Mouse (Mus musculus) neural tube, embryonic 12.5 days (tissue): ENCODE data around the gene Lgals7. TPM values are rescaled to one million over a fixed set of nuclear protein-coding genes. Genes with fewer than 3 reads are reported as not detected.

Experiments
- ATAC-seq: fragments of 200-750 bp; cut with Nextera tagmentation; 2 replicates; pipeline ENCODE4 v1.8.0; 2017; ENCODE audit warnings: low read depth, mild to moderate bottlenecking, moderate TSS enrichment, moderate library complexity; ENCODE audit not compliant: low FRiP score
- H3K27ac ChIP-seq: fragments of 300-500 bp; sonication (generic); 2 replicates; pipeline ENCODE4 v1.5.1; 2016
- H3K27me3 ChIP-seq: fragments of 300-500 bp; sonication (generic); replicated peaks from 2 replicates; pipeline ENCODE4 v1.6.1; 2016; ENCODE audit warnings: mild to moderate bottlenecking
- H3K36me3 ChIP-seq: fragments of 300-500 bp; sonication (generic); 2 replicates; pipeline ENCODE4 v1.6.1; 2016; ENCODE audit warnings: mild to moderate bottlenecking
- H3K4me1 ChIP-seq: fragments of 300-500 bp; sonication (generic); 2 replicates; pipeline ENCODE4 v1.6.1; 2016
- H3K4me2 ChIP-seq: fragments of 300-500 bp; sonication (generic); replicated peaks from 2 replicates; pipeline ENCODE4 v1.6.1; 2016; ENCODE audit warnings: mild to moderate bottlenecking
- H3K4me3 ChIP-seq: fragments of 300-500 bp; sonication (generic); 2 replicates; pipeline ENCODE4 v1.5.1; 2016
- H3K9ac ChIP-seq: fragments of 300-500 bp; sonication (generic); 2 replicates; pipeline ENCODE4 v1.6.1; 2016; ENCODE audit warnings: mild to moderate bottlenecking
- H3K9me3 ChIP-seq: fragments of 300-500 bp; sonication (generic); 2 replicates; pipeline ENCODE4 v1.6.1; 2016; ENCODE audit warnings: mild to moderate bottlenecking
- WGBS: fragments of 180-500 bp; shearing (Covaris S2); methylation state at CpG from one replicate; pipeline ENCODE4 v1.1.7; 2016; 5-methylcytosine and 5-hydroxymethylcytosine counted together
- polyA plus RNA-seq: library from polyadenylated mRNA; unstranded; fragments of >200 nt; fragmentation: Nextera tagmentation; extraction: Ambion mirVana; gene quantifications from 2 replicates; pipeline ENCODE4 v1.2.1, GENCODE M21; 2016

Gene Lgals7
- polyA plus RNA-seq, 1 experiment from 2014 or later = 2.1 TPM

DNA sequence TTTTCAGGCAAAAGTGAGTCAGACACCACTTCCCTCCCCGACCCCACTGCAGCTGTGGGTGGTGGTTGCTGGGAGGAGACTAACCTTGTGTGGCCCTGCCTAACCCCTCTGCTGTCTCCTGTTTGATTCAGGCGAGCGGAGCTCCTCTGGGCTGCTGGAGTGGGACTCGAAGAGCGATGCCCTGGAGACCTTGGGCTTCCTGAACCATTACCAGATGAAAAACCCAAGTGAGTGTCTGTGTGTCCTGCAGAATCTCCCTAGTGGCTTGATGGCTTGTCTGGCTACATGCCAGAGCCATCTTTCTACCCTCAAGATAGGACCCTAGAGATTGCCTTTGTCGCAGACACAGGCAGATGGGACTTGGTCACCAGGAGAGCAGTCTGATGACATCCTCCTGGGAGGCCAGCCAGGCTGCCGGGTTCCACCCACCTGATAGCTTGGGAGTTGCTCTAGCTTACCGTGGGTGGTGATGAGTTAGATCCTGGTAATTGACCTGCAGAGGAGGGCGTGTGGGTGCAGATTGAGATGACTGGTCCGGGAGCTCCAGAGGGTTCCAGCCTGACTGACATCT is 42.3 kb upstream of the Lgals7 start:
- no peaks in the 10 kb centered on the region for H3K9me3 ChIP-seq
- no peak overlapping the region for H3K9ac ChIP-seq
- H3K4me2 ChIP-seq = no peak overlapping the region
- no peaks in the 10 kb centered on the region for H3K27me3 ChIP-seq
- peaks cover 64% of the 10 kb centered on the region for H3K36me3 ChIP-seq
- WGBS = 69% methylated on average over 10 of the region's 10 CpGs
- no peak overlapping the region for H3K4me3 ChIP-seq
- peaks cover 43% of the 10 kb centered on the region for H3K4me1 ChIP-seq
- no peak for ATAC-seq
- no peak overlapping the region; the same call in 1 of the 2 replicates for H3K27ac ChIP-seq

- peaks cover 52% of the 10 kb centered on the region for H3K36me3 ChIP-seq
- H3K4me1 ChIP-seq = peaks cover 35% of the 10 kb centered on the region
- 90% methylated on average over 1 of the region's 1 CpGs for WGBS
- H3K4me2 ChIP-seq = no peak overlapping the region
- H3K9me3 ChIP-seq = no peaks in the 10 kb centered on the region
- no peak for ATAC-seq
- H3K9ac ChIP-seq = no peak overlapping the region
- H3K27me3 ChIP-seq = no peaks in the 10 kb centered on the region
- no peak overlapping the region for H3K27ac ChIP-seq
- H3K4me3 ChIP-seq = no peak overlapping the region
Observed at GRCm38 (mm10) chr7:28822556-28822955, 41.1 kb upstream of the Lgals7 start.

DNA sequence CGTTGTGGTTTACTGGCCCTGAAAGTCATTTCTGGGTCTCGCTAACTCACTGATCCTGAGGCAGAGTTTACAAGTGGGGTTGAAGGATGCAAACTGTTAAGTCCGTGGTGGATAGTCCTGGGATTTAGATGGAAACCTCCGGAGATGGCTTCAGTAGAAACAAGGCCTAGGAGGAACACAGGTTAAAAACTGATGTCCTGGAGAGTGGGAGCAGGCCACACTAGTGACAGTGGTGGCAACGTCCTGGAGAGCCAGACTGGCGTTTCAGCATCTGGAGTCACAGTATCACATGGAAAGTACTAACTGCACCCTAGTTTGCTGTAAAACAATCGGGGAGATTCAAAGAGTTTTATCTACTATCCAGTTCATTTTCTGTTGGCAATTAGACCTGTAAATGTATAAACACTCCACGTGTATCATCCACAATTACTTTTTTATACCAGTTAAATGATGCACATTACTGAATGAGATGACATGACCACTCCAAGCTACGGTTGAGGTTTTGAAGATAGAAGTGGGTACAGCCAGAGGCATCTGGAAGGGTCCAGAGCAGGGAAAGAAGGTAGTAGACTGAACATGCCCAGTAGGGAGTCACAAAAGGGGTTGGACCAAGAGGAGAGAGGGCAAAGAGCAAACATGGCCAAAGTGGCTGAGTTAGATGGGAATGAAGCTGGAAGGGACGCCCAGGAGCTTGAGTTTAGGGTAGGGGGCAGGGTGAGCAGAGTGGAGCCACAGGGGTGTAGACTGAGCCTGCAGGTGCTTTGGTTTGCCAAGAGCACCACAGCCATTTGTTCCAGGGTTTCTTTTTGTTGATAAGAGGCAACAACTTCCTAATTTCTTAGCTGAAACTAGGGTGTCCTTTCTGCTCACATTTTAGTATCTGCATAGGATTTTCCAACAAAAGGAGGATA is 40.4 kb upstream of the Lgals7 start:
- no peak overlapping the region for H3K9ac ChIP-seq
- ATAC-seq = no peak
- H3K4me1 ChIP-seq = peaks cover 28% of the 10 kb centered on the region
- peaks cover 45% of the 10 kb centered on the region for H3K36me3 ChIP-seq
- no peak overlapping the region for H3K4me3 ChIP-seq
- WGBS = 62% methylated on average over 10 of the region's 10 CpGs
- no peaks in the 10 kb centered on the region for H3K27me3 ChIP-seq
- no peaks in the 10 kb centered on the region for H3K9me3 ChIP-seq
- H3K4me2 ChIP-seq = no peak overlapping the region
- H3K27ac ChIP-seq = no peak overlapping the region

- Histone ChIP-seq H3K4me3 (no peak overlapping the region), H3K4me2 (no peak overlapping the region), H3K4me1 (peaks cover 24% of the 10 kb centered on the region), H3K9me3 (no peaks in the 10 kb centered on the region), H3K9ac (no peak overlapping the region), H3K27me3 (no peaks in the 10 kb centered on the region), H3K27ac (no peak overlapping the region), H3K36me3 (peaks cover 38% of the 10 kb centered on the region)
- whole genome bisulfite sequencing = 54% methylated on average over 2 of the region's 2 CpGs
- ATAC-seq = no peak
Observed at GRCm38 (mm10) chr7:28823932-28824331, 39.7 kb upstream of the Lgals7 start.

DNA sequence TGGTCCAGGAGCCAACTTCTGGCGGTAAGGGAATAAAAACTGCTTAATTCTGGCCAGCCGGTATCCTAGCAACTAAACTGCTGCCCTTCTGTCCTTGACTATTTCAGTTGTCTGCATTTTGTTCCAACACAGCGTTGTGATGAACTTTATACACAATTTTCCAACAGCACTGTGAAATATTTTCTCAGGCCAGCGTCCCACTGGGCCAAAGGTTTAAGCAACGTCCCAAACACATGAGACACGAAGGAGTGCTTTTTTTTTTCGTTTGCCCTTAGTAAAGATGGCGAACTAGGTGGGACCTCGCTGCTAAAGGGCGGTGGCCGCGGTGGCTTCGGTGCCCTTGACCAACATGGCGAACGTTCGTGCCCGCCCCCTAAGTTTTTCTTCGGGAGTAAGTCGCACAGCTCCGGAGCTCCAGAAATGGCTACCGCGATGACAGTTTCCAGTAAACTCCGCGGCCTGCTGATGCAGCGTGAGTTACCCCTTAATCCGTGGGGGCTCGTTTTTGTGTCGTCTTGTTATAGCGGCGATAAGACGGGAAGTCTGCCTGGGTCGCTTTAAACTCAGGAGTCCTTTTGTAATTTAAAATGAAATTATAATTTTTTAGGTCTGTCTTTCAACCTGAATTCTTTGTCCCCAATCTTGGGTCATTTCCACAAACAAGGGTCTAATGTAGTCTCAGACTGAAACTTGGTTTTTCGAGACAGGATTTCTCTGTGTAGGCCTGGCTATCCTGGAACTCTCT is 38.5 kb upstream of the Lgals7 start, which contains the start of gene Ech1:
Gene Ech1, plus strand, starts transcription at position 277 of the 745 bp plus-strand sequence.
- WGBS = 3% methylated on average over 33 of the region's 33 CpGs
- peak within 1 kb of the TSS; percentile 56 for H3K9ac ChIP-seq
- no peaks in the 10 kb centered on the region for H3K9me3 ChIP-seq
- H3K27ac ChIP-seq = peak within 1 kb of the TSS; percentile 51; the same call in 1 of the 2 replicates
- H3K4me3 ChIP-seq = peak within 1 kb of the TSS; percentile 43
- H3K36me3 ChIP-seq = peaks cover 34% of the 10 kb centered on the region
- peak within 1 kb of the TSS; percentile 62 for H3K4me2 ChIP-seq
- peak; percentile 63 for ATAC-seq
- H3K27me3 ChIP-seq = no peaks in the 10 kb centered on the region
- H3K4me1 ChIP-seq = peaks cover 14% of the 10 kb centered on the region

DNA sequence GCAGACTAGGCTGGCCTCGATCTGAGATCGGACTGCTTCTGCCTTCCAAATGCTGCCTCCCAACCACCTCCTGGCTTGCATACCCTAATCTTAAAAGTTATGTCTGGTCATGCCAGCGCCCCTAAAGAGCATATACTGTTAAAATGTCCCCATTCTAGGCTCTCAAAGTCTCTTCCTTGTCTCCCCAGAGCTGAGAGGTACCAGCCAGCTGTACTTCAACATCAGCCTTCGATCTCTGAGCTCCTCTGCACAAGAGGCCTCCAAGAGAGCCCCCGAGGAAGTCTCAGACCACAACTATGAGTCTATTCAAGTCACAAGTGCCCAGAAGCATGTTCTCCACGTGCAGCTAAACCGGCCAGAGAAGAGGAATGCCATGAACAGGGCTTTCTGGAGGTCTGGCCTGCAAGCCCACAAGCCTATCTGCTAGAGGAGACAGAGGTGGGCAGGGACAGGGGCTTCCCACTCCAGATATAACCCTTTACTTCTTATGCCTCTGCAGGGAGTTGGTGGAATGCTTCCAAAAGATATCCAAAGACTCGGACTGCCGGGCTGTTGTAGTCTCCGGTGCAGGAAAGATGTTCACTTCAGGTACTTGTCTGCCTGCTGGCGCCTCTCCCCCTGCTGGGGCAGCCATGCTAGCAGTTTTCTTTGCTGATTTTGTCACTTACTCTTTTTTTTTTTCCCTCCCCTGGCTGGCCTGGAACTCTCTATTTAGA is 37.8 kb upstream of the Lgals7 start:
- Histone ChIP-seq H3K4me2 (peak overlapping the region; percentile 62), H3K27me3 (no peaks in the 10 kb centered on the region), H3K27ac (no peak overlapping the region), H3K4me1 (peaks cover 7% of the 10 kb centered on the region), H3K9ac (peak overlapping the region; percentile 56), H3K36me3 (peaks cover 29% of the 10 kb centered on the region), H3K9me3 (no peaks in the 10 kb centered on the region), H3K4me3 (peak overlapping the region; percentile 43)
- 63% methylated on average over 11 of the region's 11 CpGs for WGBS
- no peak for ATAC-seq

DNA sequence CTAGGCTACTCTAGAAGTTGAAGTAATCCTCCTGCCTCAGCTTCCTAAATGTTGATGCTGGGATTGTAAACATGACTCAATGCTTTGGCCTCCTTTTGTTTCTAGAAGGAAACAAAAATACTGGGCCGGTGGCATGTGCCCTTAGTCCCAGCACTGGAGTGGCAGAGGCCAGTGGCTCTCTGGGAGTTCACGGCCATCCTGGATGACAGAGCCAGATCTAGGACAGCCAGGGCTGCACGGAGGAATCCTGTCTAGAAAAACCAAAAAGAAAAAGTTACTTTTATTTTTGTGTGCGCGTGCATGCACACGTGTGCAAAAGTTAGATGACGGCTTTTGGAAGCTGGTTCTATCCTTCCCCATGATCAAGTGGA is 37.3 kb upstream of the Lgals7 start:
- Histone ChIP-seq H3K27ac (no peak overlapping the region), H3K36me3 (peaks cover 29% of the 10 kb centered on the region), H3K9ac (no peak overlapping the region), H3K4me1 (peaks cover 6% of the 10 kb centered on the region), H3K4me3 (no peak overlapping the region), H3K9me3 (no peaks in the 10 kb centered on the region), H3K27me3 (no peaks in the 10 kb centered on the region), H3K4me2 (peak overlapping the region; percentile 62)
- WGBS = 92% methylated on average over 7 of the region's 7 CpGs
- no peak for ATAC-seq

- Histone ChIP-seq H3K36me3 (peaks cover 28% of the 10 kb centered on the region), H3K4me2 (no peak overlapping the region), H3K27me3 (no peaks in the 10 kb centered on the region), H3K9me3 (no peaks in the 10 kb centered on the region), H3K9ac (no peak overlapping the region), H3K27ac (no peak overlapping the region), H3K4me1 (peaks cover 6% of the 10 kb centered on the region), H3K4me3 (no peak overlapping the region)
- no peak for ATAC-seq
- WGBS = 78% methylated on average over 3 of the region's 3 CpGs
Observed at GRCm38 (mm10) chr7:28827338-28827737, 36.3 kb upstream of the Lgals7 start.

GRCm38 (mm10) chr7:28829821-28830220 is 33.8 kb upstream of the Lgals7 start:
- H3K4me2 ChIP-seq = no peak overlapping the region
- H3K27me3 ChIP-seq = no peaks in the 10 kb centered on the region
- H3K4me3 ChIP-seq = no peak overlapping the region
- H3K27ac ChIP-seq = no peak overlapping the region
- H3K36me3 ChIP-seq = peaks cover 21% of the 10 kb centered on the region
- peaks cover 6% of the 10 kb centered on the region for H3K4me1 ChIP-seq
- no peak for ATAC-seq
- no peaks in the 10 kb centered on the region for H3K9me3 ChIP-seq
- 94% methylated on average over 8 of the region's 8 CpGs for WGBS
- H3K9ac ChIP-seq = no peak overlapping the region

GRCm38 (mm10) chr7:28830981-28831380 is 32.7 kb upstream of the Lgals7 start:
- H3K27me3 ChIP-seq = no peaks in the 10 kb centered on the region
- no peaks in the 10 kb centered on the region for H3K9me3 ChIP-seq
- H3K9ac ChIP-seq = no peak overlapping the region
- H3K4me3 ChIP-seq = no peak overlapping the region
- H3K27ac ChIP-seq = no peak overlapping the region
- WGBS = 93% methylated on average over 5 of the region's 5 CpGs
- no peak overlapping the region for H3K4me2 ChIP-seq
- no peak for ATAC-seq
- H3K36me3 ChIP-seq = peaks cover 21% of the 10 kb centered on the region
- peaks cover under 1% of the 10 kb centered on the region for H3K4me1 ChIP-seq

GRCm38 (mm10) chr7:28831411-28832125 is 32.1 kb upstream of the Lgals7 start:
- no peak overlapping the region for H3K27ac ChIP-seq
- ATAC-seq = no peak
- no peaks in the 10 kb centered on the region for H3K4me1 ChIP-seq
- H3K9ac ChIP-seq = no peak overlapping the region
- 92% methylated on average over 17 of the region's 17 CpGs for WGBS
- H3K9me3 ChIP-seq = no peaks in the 10 kb centered on the region
- H3K4me3 ChIP-seq = no peak overlapping the region
- H3K27me3 ChIP-seq = no peaks in the 10 kb centered on the region
- peaks cover 21% of the 10 kb centered on the region for H3K36me3 ChIP-seq
- no peak overlapping the region for H3K4me2 ChIP-seq
